Mouse (Mus musculus): ENCODE measurements around the gene Hmga1.

DNA sequence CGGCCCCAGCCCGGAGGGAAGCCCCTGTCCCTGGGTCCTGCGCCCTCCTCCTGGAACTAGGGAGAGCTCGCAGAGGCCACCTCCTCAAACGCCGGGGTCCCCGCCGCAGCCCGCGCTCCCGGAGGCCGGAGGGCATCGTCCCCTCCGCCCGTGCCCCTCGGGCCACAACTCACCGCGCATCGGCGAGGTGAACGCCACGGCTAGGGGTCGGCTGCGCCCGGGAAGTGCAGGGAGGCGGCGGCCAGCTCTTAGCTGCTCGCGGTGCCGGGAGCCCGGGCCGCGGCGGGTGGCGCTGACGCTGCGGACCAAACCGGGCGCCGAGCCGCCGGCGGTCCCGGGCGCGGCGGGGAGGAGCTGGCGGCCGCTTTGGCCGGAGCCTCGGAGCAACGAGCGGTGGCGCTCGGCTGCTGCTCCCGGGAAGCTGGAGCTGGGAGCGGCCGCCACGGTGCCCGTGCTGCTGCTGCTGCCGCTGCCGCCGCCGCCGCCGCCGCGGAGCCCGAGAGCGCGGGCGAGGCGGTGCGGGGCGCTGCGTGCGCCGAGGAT, 43.6 kb upstream of the Hmga1 start:
- TF ChIP-seq CTCF (IDR thresholded peaks at IDR 0.05; ENCODE audit: low read depth, low read length) (no peak), POLR2A (IDR thresholded peaks at IDR 0.05; ENCODE audit: extremely low read depth, insufficient read depth, low read length) (no peak)
